Mouse (Mus musculus) left cerebral cortex, adult 9 months (tissue): ENCODE results near the gene Kdm2a.

Experiments
- DNase-seq, 2 experiments: peaks; one replicate each; pipeline ENCODE4 v3.0.0; 2022; ENCODE audit warnings: low spot score in 2 of 2

The Kdm2a gene

DNA sequence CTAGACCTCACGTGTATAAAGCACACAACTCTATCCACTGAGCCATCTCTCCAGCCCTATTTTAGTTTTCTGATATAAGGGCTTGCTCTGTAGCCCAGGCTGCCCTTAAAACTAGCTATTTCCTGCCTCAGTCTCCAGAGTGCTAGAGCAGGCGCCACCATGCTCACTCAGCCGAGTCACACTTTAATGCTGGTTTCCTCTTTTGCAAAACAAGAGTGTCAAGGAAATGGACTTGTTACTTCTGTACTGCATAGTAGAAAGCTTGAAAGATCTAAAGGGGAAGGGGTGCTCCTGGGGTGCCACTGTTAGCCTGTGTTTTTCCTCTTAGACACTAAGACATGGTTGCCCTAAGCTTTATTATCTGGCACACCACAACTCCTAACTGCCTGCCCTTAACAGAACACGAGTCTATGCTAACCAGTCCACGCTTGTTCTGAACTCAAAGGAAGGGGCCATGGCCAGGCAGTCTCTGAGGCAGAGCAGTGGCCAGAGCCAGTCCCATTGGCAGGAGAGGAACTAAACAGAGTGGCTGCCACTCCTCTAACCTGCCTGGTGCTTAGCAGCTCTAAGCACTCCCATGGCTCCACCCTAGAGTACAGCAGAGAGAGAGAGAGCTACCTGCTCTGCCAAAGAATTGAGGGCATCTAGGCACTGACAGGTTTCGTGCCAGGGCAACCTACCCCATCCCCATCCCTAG, 98.4 kb downstream of the Kdm2a start:
- DNase-seq = no peak

DNA sequence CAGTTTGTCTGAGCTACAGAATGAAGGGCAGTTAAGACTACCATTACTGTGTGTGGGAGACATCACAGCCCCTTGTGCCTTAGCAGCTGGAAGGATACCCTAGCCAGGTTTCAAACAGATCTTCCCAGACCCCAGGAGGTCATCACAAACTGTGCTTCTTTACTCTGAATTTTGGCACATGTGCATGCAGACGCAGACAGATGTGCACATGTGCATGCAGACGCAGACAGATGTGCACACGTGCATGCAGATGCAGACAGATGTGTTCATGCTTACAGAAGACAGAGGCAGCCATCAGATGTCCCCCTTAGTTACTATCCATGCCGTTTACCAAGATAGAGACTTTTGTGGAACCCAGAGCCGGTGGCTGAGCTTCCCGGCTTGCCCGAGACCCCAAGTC, 99.0 kb downstream of the Kdm2a start:
- no peak for DNase-seq

DNA sequence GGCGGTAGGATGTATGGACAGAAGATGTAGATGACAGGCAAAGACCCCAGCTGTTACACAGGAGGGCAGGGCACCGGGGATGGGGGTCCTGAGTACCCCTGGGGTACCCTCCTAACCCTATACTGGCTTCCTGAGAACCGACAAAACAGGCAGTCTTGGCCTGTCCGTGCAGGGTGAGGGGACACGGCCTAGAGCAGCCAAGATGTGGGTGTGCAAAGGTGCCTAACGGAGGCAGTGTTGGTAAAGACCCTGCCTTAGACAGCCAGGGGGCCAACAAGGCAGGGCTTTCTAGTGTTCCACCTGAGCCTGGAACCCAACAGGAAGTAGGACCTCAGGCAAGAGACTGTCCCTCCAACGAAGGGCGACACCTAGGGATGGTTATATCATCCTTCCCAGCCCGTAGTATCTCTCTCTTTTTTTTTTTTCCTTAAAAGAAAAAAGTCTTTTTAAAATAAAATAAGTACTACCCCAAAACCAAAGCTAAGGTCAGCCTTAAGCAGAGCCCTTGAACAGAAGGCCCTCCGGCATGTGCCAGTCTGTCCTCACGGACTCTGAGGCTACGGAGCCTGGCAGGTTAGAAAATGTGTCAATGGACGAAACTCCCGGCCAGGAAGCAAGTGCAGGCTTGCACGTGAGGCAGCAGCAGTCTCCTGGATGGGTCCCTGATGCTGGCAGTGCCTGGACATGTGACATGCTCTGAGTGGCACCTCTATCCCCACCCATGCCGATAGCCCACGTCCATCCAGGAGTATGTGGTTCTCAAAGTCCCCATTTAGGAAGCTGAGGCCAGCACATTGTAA, 99.6 kb downstream of the Kdm2a start:
- DNase-seq = no peak

DNA sequence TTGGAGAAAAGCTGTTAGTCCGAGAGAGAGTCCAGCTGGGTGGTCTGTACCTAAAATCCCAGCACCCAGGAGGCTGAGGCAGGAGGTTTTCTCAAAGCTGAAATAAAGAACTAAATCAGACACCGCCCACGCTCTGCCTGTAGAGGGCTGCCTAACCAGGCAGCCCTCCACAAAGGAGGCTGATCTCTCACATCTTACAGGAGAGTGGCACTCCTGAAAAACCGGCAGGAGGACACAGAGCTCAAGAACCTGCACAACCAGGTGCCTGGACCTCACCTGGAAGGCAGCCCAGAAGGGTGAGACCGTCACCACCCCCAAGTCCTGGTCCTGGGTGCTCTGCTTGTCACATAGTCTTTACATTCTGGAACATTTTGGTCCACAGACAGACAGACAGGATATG, 100.2 kb downstream of the Kdm2a start:
- DNase-seq = no peak

DNA sequence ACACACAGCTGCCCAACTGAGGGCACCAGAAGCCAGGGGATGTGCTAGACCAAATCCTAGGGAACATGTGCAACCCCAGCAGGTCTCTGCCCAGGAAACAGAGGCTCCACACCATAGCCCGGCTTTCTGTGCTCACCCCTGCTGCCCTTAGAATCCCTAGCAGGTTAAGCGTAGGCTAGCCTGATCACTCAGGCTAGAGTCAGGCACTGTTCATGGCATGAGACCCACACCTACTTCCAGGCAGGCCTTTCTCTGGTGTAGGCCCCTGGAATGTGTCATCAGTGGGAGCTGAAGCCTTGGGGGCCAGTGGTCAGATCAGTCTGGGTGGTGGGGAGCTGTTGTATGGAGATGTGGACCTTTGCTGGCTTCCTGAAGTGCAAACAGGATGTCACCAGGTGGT, 101.5 kb downstream of the Kdm2a start:
- no peak for DNase-seq

DNA sequence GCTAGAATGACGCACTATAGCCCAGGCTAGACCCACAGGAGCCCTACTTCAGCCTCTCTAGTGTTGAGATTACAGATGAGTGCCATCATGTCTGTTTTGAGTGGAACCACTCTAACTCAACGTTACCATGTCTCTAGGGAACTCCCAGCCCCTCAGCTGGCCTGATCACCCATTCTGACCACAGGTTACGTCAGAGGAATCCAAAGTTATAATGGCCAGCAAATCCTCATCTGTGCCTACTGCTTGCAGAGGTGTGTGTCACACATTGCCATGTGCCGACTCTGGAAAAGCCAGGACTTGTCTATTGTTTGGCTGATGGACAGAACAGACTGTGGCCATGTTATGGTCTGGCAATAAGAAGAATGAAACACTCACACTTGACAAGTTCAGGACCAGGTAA, 102.7 kb downstream of the Kdm2a start:
- no peak for DNase-seq

DNA sequence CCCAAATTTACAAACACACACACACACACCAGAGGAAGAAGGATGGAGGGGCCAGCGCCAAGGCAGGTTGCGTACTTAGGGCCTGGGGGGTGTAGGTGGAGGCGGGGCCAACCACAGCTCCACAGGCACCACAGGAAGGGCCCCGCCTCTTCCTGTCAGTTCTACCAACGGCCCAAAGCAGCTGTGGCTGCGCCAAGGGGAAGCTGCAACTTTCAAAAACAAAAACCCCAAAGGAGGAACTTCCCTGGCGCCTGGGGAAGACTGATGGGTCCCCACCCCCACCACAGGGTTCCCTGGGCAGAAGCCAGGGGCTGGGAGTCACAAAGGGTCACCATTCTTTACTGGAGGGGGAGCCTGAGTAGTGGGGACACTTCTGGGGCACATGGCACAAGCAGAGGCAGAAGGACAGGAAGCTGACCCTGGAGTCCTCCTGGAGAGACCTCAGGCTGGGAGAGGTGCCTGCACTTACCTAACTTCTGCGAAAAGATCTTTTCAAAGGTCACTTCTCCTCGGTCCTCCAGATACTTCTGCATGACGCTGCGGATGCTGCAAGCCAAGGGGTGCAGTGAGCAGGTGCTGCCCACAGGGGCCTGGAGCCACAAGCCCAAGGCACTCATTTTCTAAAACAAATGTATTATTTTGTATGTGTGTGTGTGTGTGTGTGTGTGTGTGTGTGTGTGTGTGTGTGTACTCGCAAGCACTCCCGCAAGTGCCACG, 103.5 kb downstream of the Kdm2a start:
- no peak for DNase-seq

DNA sequence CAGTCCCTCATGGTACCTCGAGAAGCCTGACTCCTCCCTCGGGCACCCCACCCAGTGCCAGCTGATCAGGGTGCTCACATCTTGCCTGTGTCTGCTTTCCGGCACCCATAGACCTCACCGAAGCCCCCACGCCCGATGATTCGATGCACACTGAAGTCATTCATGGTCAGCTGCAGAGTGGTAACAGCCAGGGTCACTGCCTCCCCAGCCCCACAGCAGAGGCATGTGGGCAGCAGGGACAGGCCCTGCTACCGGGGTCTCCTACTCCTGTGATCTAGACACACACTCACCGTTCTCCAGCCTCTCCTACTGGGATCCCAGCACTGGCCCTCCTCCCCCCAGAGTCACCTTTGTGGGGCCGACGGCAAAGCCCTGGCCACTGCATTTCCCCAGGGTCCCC, 106.9 kb downstream of the Kdm2a start:
- no peak for DNase-seq

DNA sequence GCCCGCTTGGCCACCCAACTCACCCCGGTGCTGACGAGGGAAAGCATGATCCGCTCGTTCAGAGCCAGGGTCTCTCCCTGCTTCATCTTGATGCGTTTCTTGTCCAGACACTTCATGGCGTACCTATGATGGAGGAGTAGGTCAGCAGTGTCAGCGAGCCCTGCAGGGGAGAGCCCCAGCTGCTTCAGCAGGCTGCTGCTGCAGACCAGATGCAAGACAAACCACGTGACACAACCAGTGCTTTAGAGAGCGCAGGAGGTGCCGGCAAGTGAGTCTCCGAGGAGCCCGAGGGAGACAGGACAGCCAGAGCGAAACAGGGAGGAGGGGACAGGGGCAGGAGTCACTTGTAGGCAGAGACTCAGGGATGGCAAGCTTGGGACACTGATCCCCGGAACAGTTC, 107.3 kb downstream of the Kdm2a start:
- no peak for DNase-seq

DNA sequence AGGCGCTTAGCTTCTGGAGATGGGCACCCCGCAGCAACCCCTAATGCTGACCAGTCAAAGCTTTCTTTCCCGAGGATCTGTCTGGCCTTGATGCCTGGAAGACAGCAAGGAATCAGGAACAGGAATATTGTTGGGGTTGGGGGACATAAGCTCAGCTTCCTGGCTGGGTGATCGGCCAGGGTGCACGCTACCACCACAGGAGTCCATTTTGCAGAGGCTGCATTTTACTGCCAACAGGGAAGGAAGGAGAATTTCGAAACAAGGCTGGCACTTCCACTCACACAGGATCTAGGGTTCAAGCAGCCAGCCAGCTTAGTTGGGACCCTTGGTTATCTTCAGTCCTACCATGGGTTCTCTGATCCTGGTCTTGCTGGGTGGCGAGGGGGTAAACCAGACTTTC, 114.4 kb downstream of the Kdm2a start:
- DNase-seq = no peak

DNA sequence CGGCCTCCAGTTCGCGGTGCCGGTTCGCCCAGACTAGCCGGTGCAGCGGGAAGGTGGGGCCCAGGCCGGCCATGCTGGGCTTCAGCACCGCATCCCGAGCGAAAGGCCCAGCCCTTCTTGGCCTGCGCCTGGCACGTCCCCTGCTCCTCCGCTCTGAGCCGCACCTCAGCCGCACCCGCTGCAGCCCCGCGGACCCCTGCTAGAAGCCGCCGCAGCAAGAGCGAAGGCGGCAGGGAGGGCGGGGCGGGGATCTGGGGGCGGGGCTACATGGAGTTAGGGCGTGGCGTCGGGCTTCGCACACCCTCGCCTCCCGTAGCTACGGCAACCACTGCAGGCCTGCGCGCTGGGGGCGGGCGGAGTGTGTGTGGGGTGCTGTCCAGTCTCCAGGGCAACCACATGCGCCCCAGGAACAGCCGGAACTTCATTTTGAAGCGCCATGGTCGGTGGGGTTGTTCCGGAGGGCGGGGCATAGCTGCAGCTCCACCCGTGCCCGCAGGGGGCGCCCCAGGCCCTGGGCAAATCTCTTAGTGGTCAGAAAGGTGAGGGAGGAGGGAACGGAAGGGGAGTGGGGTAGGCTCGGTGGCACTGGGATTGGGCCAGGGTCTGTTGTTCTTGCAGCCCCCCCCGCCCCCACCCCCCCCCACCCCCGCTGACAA, 115.1 kb downstream of the Kdm2a start, which contains the start of gene Ankrd13d:
Gene Ankrd13d, minus strand, starts transcription at position 240 of the 656 bp plus-strand sequence.
- peak; percentile 88 to 95 for DNase-seq

DNA sequence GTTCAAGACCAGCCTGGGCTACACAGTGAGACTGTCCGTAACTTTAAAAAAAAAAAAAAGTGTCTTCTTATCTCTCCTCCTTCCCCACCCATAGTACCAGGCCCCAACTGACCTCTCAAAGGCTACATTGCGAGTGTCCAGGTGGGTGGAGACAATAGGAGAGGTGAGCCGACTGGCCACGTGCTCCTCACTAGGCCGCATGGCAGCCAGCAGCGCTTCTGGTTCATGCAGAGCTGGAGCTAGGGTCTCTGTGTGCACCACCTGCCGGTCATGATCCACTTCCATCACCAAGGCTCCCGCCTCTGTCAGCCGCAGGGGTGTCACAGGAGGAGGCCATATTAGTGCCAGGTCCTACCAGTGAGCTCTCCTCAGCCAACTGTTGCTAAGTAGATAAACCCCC, 117.7 kb downstream of the Kdm2a start:
- no peak for DNase-seq

DNA sequence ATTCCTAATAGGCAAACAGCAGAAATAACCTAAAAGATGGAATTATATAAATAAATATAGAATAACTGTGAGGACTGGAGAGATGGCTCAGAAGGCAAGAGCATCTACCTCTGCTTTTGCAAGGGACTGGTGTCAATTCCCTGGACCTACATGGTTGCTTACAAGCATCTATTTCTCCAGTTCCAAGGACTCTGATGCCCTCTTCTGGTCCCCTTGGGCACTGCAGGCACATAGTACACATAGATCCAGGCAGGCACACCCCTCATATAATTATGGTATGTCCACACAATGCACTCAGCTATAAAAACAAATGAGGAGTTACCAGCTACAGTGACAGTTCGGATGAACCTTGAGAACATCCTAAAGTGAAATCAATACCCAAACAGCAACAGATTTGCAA, 118.6 kb downstream of the Kdm2a start:
- DNase-seq = no peak

DNA sequence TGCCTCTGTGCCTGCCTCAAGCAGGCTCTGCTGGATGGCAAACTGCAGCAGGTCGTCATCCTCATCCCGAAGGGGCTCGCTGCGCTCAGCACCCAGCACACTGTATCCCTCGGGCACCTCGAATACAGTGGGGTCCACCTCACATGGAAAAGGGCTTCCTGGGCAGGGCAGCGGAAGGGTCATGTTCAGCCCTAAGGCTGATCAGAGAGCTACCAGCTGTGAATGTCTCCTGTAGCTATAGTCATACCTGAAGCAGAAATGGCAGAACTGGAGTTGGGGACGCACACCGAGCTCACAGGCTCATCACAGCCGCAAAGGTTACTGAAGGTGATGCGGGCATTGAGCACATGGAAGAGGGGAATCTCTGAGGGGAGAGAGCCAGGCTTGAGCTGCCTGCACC, 127.1 kb downstream of the Kdm2a start:
- no peak for DNase-seq

DNA sequence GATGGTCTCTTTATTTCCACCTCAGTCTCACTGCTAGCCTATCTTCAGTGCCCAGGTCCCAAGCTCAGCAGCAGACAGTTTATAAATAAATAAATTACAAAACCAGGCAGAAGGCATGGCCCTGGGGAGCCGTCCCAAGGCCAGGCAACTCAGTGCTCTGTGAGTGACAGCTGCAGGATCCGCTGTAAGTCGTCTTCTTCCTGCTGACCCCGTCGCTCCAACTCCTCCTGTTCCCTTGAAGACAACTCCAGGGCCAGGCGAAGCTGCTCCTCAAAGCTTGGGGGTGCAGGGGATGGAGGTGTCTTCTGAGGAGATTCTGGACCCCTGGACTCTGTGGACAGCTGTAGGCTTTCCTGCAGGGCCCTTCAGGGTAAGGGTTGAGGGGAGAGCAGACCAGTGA, 127.9 kb downstream of the Kdm2a start:
- DNase-seq = no peak

DNA sequence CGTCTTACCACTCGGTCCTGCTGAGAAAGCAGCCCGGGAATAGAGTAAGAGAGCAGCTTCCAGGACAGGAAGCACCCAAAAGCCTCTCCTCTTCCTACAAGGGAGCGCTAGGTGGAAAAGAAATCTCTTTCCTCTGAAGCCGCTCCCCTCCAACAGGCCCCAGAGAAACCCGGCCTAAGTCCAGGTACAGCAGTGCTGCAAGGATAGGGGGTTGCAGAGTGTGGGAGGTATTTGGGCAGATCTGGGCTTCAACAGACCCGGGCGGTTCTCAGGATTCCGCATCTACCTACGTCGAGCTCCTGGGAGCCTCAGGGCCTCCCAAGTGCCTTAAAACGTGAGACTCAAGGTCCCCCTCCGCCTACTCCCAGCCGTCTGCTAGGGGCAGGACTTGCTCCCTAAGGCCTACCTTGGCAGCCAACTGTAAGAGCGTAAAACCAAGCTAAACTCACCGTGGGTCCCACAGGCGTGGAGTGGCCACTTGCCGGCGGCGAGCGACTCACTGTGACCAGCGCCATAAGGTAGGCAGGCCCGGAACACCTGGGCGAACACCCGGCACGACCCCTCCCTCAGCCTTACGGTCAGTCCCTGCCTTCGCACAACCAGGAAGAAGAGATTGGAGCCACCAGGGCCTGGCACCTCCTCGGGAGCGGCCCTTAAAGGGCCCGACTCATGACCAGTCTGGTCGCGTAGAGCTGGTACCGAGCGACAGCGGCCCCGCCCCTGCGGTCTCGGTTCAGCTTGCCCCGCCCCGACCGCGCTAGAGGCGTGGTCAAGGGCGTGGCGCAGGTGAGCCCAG, 129.3 kb downstream of the Kdm2a start, which contains the start of gene Ssh3:
Gene Ssh3, minus strand, starts transcription at position 615 of the 796 bp plus-strand sequence.
- DNase-seq = peak in 1 of 2 experiments; percentile 76

DNA sequence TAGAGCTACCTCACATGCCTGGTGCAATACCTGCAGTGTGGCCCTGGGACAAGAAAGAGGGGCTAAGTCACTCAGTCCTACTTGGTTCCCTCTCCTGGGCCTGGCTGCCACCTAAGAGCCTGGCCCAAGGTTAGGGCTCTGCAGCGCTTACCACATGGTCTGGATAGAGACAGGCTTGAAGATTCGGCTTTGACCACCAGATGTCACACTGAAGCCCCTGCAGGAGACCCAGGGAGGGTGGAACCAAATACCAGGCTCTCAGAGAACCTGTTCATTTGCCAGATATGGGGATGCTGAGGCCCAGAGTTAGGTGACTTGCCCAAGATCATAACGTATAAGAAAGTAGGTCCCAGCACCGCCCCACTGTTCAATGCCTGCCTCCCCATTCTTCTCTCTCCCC, 132.1 kb downstream of the Kdm2a start:
- DNase-seq = no peak
